Mouse (Mus musculus): ENCODE data around the gene Sprtn. TPM values are rescaled to one million over a fixed set of nuclear protein-coding genes. Genes with fewer than 3 reads are reported as not detected.
A peak's percentile ranks its signal among the peaks of the same experiment; 100 is the strongest.

The Sprtn gene
- polyA plus RNA-seq, 1 experiment = 2.5 TPM

DNA sequence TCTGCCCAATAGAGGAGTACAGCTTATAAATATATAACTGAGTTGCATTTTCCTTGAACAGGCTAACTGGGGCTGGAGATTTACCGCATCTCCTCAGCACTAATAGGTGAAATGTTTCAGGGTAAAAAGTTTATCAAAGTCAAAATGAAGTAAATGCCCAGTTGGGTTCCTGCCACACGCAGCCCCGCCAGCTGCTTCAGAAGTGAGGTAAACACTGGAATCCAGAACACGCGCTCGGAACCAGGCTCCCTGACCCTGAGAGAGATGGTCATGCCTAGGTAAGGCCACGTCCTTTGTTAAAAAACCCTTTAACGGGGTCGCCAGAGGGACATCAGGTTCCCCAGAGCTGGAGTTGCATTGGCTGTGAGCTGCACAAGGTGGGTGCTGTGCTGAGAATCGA is 39.0 kb downstream of the Sprtn start:
- Histone ChIP-seq H3K36me3 (replicated peaks; ENCODE audit: low read length) (peaks cover 71% of the 10 kb centered on the region), H3K9me3 (0 out of 2 replicates have a peak, but pooled peaks cover 4% of the 10 kb centered on the region), H3K4me1 (peaks cover 18% of the 10 kb centered on the region; the same call in 1 of the 2 replicates), H3K27me3 (replicated peaks) (no peaks in the 10 kb centered on the region), H3K4me3 (replicated peaks) (no peak overlapping the region)
- TF ChIP-seq GATA1 (IDR thresholded peaks at IDR 0.05; ENCODE audit: borderline replicate concordance, low read length) (no peak), FLI1 (IDR thresholded peaks at IDR 0.05; ENCODE audit: low read length) (no peak)

DNA sequence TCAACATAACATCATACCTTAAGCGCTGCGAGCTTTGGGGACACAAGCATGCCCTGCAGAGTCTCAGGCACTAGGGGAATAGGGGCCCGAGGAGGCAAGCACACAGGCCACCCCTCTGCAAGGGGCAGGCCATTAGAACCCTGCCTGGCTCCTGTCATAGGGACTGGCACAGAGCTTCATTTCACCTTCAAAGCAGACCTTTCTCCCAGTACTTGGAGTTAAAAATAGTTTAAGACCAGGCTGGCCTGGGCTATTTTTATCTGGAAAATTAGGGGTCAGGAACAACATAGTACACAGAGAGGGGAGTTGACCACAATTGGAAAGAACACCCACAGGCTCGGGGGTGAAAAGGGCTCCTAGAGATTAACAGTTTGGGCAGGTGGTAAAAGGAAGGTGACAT is 39.6 kb downstream of the Sprtn start:
- TF ChIP-seq GATA1 (IDR thresholded peaks at IDR 0.05; ENCODE audit: borderline replicate concordance, low read length) (no peak), FLI1 (IDR thresholded peaks at IDR 0.05; ENCODE audit: low read length) (no peak)
- Histone ChIP-seq H3K27me3 (replicated peaks) (no peaks in the 10 kb centered on the region), H3K4me3 (replicated peaks) (no peak overlapping the region), H3K36me3 (replicated peaks; ENCODE audit: low read length) (peaks cover 72% of the 10 kb centered on the region), H3K4me1 (peaks cover 18% of the 10 kb centered on the region; the same call in 1 of the 2 replicates), H3K9me3 (0 out of 2 replicates have a peak, but pooled peaks cover 4% of the 10 kb centered on the region)

DNA sequence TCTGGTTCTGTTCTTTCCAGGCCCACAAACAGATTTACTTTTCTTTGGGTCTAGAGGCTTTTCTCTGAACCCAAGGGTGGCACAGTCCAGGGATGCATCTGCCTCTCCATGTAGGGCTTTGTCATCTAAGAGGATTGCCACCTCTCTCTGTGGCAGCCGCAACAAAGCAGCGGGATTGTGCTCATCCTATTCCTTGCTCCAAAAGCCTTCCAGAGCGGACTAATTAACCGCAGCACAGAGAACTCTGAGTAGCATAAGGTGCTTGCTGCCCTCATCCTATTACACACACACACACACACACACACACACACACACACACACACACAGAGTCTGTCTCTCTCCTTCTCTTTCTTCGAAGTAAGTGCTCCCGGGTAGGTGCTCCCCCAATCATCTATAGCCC is 46.1 kb downstream of the Sprtn start:
- peaks cover 62% of the 10 kb centered on the region for H3K36me3 ChIP-seq (replicated peaks; ENCODE audit: low read length)

DNA sequence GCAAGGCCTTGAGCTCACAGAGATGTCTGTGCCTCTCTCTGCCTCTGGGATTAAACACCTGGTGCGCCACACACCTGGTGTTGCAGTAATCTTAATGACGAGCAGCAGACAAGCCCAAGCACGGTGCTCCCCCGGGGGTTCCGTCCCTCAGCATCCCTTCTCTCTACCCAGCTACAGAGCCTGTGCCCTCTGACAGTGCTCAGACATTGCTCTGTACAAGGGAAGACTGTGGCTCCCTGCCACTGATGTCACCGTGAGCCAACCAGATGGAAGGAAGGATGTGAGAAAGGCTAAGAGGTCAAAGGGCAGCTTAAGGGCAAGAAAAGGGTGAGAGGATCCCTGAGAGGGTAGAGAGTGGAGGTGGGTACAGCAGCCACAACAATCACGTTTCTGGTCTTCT is 46.7 kb downstream of the Sprtn start:
- H3K4me3 ChIP-seq (replicated peaks) = peak overlapping the region; percentile 25
- TF ChIP-seq GATA1 (IDR thresholded peaks at IDR 0.05; ENCODE audit: borderline replicate concordance, low read length) (no peak), FLI1 (IDR thresholded peaks at IDR 0.05; ENCODE audit: low read length) (no peak)
- peaks cover 9% of the 10 kb centered on the region for H3K27me3 ChIP-seq (replicated peaks)
- H3K4me1 ChIP-seq = peaks cover 52% of the 10 kb centered on the region
- H3K36me3 ChIP-seq (replicated peaks; ENCODE audit: low read length) = peaks cover 56% of the 10 kb centered on the region
- H3K9me3 ChIP-seq = no peaks in the 10 kb centered on the region

More for the DNA sequence above, 46.1 kb downstream of the Sprtn start:
- Histone ChIP-seq H3K27me3 (replicated peaks) (peaks cover 9% of the 10 kb centered on the region), H3K4me3 (replicated peaks) (no peak overlapping the region), H3K9me3 (0 out of 2 replicates have a peak, but pooled peaks cover 4% of the 10 kb centered on the region), H3K4me1 (peaks cover 52% of the 10 kb centered on the region)
- TF ChIP-seq GATA1 (IDR thresholded peaks at IDR 0.05; ENCODE audit: borderline replicate concordance, low read length) (no peak), FLI1 (IDR thresholded peaks at IDR 0.05; ENCODE audit: low read length) (no peak)

DNA sequence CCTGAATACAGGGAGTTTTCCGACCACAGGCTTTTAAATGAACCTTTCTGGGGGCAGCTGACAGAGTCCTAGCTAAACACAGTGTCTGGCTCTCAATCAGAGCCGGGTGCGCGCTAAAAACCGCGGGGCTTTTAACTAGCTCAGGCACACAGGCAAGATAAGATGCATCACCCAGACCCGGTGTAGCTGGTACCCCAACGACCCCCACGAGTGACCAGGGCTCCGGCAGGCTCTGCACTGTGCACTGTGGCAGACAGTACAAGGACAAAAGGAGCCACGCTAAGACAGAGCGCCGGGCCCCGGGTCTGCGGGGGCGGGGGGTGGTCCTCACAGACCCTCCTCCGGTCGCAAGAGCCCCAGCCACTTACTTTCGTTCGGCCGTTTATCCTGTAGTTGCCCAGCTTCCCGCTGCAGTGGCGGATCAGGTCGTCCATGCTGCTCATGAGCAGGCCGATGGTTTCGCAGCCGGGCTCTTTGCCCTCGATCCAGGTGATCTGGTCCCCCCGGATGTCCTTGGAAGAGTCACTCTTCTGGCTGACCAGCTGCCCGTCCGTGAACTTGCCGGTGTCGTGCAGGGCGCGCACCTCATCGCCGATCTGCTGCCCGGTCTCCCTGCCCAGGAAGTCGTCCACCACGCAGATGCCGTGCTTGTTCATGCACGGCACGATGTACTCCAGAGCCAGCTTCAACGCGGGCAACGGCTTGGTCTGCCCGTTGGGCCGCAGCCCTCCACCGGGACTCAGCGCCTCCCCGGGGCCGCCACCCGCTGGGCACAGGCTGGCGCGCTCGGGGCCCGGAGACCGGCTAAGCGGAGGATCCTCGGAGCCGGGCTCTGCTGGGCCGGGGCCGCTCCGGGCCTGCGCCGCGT is 50.4 kb downstream of the Sprtn start:
- Histone ChIP-seq H3K27me3 (replicated peaks) (peaks cover 9% of the 10 kb centered on the region), H3K9me3 (no peaks in the 10 kb centered on the region), H3K4me3 (replicated peaks) (peak overlapping the region; percentile 93), H3K4me1 (peaks cover 61% of the 10 kb centered on the region), H3K36me3 (replicated peaks; ENCODE audit: low read length) (peaks cover 22% of the 10 kb centered on the region)
- TF ChIP-seq FLI1 (IDR thresholded peaks at IDR 0.05; ENCODE audit: low read length) (no peak), GATA1 (IDR thresholded peaks at IDR 0.05; ENCODE audit: borderline replicate concordance, low read length) (no peak)

DNA sequence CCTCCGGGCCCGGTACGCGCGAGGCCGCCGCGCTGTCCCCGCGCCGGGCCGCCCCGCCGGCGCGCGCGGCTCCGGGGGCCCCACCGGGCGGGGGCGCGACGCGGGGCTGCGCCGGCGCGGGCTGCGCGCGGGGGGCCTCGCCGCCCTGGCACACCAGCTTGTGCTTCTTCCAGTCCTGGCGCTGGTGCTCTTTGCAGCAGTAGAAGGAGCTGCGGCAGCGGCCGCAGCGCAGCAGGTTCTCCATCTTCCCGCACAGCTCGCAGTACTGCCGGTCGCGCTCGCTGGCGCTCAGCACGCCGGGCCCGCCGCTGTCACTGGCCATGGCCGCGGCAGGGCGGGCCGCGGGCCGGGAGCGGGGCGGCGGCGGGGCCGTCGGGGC is 51.0 kb downstream of the Sprtn start:
- H3K27me3 ChIP-seq (replicated peaks) = peaks cover 9% of the 10 kb centered on the region
- H3K36me3 ChIP-seq (replicated peaks; ENCODE audit: low read length) = peaks cover 16% of the 10 kb centered on the region
- TF ChIP-seq GATA1 (IDR thresholded peaks at IDR 0.05; ENCODE audit: borderline replicate concordance, low read length) (no peak), FLI1 (IDR thresholded peaks at IDR 0.05; ENCODE audit: low read length) (no peak)
- H3K4me3 ChIP-seq (replicated peaks) = peak overlapping the region; percentile 93
- H3K9me3 ChIP-seq = no peaks in the 10 kb centered on the region
- H3K4me1 ChIP-seq = peaks cover 57% of the 10 kb centered on the region

DNA sequence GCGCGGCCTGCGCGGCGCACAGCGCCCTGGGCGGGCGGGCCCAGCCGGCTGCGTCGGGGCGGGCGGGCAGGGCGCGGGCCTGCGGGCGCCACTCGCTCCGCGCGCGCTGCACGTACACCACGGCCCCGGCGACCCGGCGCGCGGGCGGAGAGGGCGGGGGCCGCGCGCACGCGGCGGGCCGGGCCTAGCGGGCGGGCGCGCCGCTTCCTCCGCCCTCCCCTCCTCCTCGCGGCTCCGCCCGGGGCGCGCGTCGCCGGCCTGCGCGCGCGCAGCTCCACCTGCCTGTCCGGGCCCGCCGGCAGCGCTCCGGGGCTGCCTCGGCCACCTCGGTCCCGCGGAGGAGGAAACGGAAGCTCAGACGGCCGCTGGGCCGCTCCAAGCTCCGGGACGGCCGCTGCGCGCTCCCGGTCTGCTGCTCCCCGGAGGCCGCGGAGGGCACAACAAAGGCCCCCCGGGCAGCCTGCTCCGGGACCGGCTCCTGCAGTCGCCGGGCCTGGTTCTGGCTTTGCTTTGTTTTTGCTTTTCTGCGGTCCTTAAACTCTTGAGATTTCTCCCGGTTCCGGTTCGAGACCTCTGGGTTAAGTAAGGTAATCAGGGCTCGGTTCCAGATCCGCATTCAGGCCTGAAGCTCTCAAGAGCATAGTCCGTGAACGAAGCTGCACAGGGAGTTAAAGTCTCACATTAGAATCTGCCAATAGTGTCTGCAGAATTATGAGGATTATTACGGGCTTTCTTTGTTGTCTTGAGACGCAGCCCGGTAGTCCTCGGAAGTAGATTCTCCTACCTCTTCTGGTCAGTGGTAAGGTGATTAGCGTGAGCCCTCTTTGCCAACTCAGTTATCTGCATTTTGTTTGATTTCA is 51.8 kb downstream of the Sprtn start, which contains the start of gene Egln1:
TSS of gene Egln1 (minus strand) at position 116 of the 860 bp plus-strand sequence.
- H3K4me1 ChIP-seq = peaks cover 55% of the 10 kb centered on the region
- peaks cover 13% of the 10 kb centered on the region for H3K36me3 ChIP-seq (replicated peaks; ENCODE audit: low read length)
- H3K9me3 ChIP-seq = no peaks in the 10 kb centered on the region
- peak within 1 kb of the TSS; percentile 93 for H3K4me3 ChIP-seq (replicated peaks)
- no peak for TF ChIP-seq FLI1 (IDR thresholded peaks at IDR 0.05; ENCODE audit: low read length)
- no peak for TF ChIP-seq GATA1 (IDR thresholded peaks at IDR 0.05; ENCODE audit: borderline replicate concordance, low read length)
- peaks cover 9% of the 10 kb centered on the region for H3K27me3 ChIP-seq (replicated peaks)

DNA sequence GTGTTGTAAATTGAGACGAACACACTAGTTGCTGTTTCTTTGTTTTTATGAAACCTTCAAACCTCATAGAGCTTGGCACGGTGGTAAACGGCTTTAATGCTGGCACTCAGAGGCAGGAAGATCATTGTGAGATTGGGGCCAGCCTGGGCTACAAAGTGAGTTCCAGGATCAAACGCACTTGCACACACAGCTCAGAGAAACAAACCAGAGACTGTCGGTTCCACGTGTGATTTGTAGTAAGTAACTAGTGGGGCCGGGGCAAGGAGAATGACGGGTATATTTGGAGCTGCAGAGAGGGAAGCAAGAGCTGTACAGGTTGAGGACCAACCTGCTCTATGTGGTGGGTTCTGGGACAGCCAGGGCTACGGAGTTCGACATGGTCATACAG is 52.4 kb downstream of the Sprtn start:
- H3K27me3 ChIP-seq (replicated peaks) = peaks cover 9% of the 10 kb centered on the region
- TF ChIP-seq FLI1 (IDR thresholded peaks at IDR 0.05; ENCODE audit: low read length) (no peak), GATA1 (IDR thresholded peaks at IDR 0.05; ENCODE audit: borderline replicate concordance, low read length) (no peak)
- peak overlapping the region; percentile 93 for H3K4me3 ChIP-seq (replicated peaks)
- no peaks in the 10 kb centered on the region for H3K9me3 ChIP-seq
- H3K4me1 ChIP-seq = peaks cover 48% of the 10 kb centered on the region
- H3K36me3 ChIP-seq (replicated peaks; ENCODE audit: low read length) = peaks cover 7% of the 10 kb centered on the region

DNA sequence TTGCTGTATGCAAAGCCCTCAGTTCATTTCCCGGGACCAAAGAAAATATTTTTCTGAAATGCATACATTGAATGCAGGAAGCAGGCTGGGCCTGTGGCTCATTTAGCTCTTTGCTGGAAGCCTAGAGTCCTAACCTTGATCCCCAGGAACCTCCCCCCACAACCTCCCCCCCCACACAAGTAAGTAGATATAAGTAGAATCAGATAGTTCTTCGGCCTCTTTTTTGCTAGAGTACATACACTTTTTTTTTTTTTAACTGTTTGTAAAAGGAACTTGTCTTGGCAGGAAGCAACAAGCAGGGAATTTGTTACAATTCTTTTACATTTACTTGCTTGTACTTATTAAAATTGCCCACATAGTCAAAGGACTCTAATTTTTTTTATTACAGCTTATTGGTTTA is 53.2 kb downstream of the Sprtn start:
- Histone ChIP-seq H3K4me3 (replicated peaks) (peak overlapping the region; percentile 93), H3K9me3 (no peaks in the 10 kb centered on the region), H3K36me3 (replicated peaks; ENCODE audit: low read length) (peaks cover 4% of the 10 kb centered on the region), H3K27me3 (replicated peaks) (peaks cover 9% of the 10 kb centered on the region), H3K4me1 (peaks cover 40% of the 10 kb centered on the region)
- no peak for TF ChIP-seq FLI1 (IDR thresholded peaks at IDR 0.05; ENCODE audit: low read length)
- no peak for TF ChIP-seq GATA1 (IDR thresholded peaks at IDR 0.05; ENCODE audit: borderline replicate concordance, low read length)

Measured in megakaryocyte, embryonic 14.5 days (primary cell).